Mouse (Mus musculus): ENCODE results near the gene Cep170b. TPM values are rescaled to one million over a fixed set of nuclear protein-coding genes. Genes with fewer than 3 reads are reported as not detected.
A peak's percentile ranks its signal among the peaks of the same experiment; 100 is the strongest.

Cep170b gene
- polyA plus RNA-seq, 1 experiment from 2014 or later: 15.2 TPM

- ATAC-seq (replicated peaks; ENCODE audit: low FRiP score): 0 out of 2 replicates have a peak, but pooled peaks have one; percentile 11
- 76% methylated on average over 8 of the region's 8 CpGs for WGBS
- H3K9me3 ChIP-seq (ENCODE audit: control insufficient read depth, low read length): no peaks in the 10 kb centered on the region
These were observed 27.3 kb downstream of the Cep170b start for GRCm38 (mm10) chr12:112747606-112747970.

GRCm38 (mm10) chr12:112750976-112751375 lies 30.7 kb downstream of the Cep170b start:
- H3K4me3 ChIP-seq (ENCODE audit: low read depth, low read length): no peak overlapping the region
- ATAC-seq (replicated peaks; ENCODE audit: low FRiP score): no peak
- H3K4me1 ChIP-seq (replicated peaks; ENCODE audit: control insufficient read depth, insufficient read depth, low read length): peaks cover 2% of the 10 kb centered on the region; the same call in 1 of the 2 replicates
- 91% methylated on average over 12 of the region's 12 CpGs for WGBS
- H3K9me3 ChIP-seq (ENCODE audit: control insufficient read depth, low read length): no peaks in the 10 kb centered on the region
- no peak overlapping the region for H3K4me2 ChIP-seq (ENCODE audit: low read depth, low read length, severe bottlenecking)
- H3K36me3 ChIP-seq (ENCODE audit: control insufficient read depth, insufficient read depth, low read length): no peaks in the 10 kb centered on the region
- DNase-seq (ENCODE audit: low spot score): no peak
- H3K27ac ChIP-seq (ENCODE audit: low read depth, low read length): no peak overlapping the region
- no peak overlapping the region for H3K9ac ChIP-seq (ENCODE audit: low read length)
- H3K27me3 ChIP-seq (ENCODE audit: control insufficient read depth, insufficient read depth, low read length): no peaks in the 10 kb centered on the region

More at GRCm38 (mm10) chr12:112747606-112747970, 27.3 kb downstream of the Cep170b start:
- H3K27ac ChIP-seq (ENCODE audit: low read depth, low read length): peak overlapping the region; percentile 42; the same call in 1 of the 2 replicates
- peaks cover 2% of the 10 kb centered on the region; the same call in 1 of the 2 replicates for H3K4me1 ChIP-seq (replicated peaks; ENCODE audit: control insufficient read depth, insufficient read depth, low read length)
- no peak overlapping the region for H3K4me2 ChIP-seq (ENCODE audit: low read depth, low read length, severe bottlenecking)
- 0 out of 2 replicates have a peak overlapping the region, but pooled peaks have one; percentile 2 for H3K9ac ChIP-seq (ENCODE audit: low read length)
- no peak for DNase-seq (ENCODE audit: low spot score)
- no peaks in the 10 kb centered on the region for H3K27me3 ChIP-seq (ENCODE audit: control insufficient read depth, insufficient read depth, low read length)
- H3K36me3 ChIP-seq (ENCODE audit: control insufficient read depth, insufficient read depth, low read length): no peaks in the 10 kb centered on the region
- no peak overlapping the region for H3K4me3 ChIP-seq (ENCODE audit: low read depth, low read length)

- DNase-seq (ENCODE audit: low spot score): no peak
- Histone ChIP-seq H3K4me1 (replicated peaks; ENCODE audit: control insufficient read depth, insufficient read depth, low read length) (no peaks in the 10 kb centered on the region), H3K4me3 (ENCODE audit: low read depth, low read length) (no peak overlapping the region), H3K27ac (ENCODE audit: low read depth, low read length) (no peak overlapping the region), H3K9ac (ENCODE audit: low read length) (no peak overlapping the region), H3K4me2 (ENCODE audit: low read depth, low read length, severe bottlenecking) (no peak overlapping the region), H3K9me3 (ENCODE audit: control insufficient read depth, low read length) (no peaks in the 10 kb centered on the region), H3K27me3 (ENCODE audit: control insufficient read depth, insufficient read depth, low read length) (no peaks in the 10 kb centered on the region), H3K36me3 (ENCODE audit: control insufficient read depth, insufficient read depth, low read length) (no peaks in the 10 kb centered on the region)
- 61% methylated on average over 2 of the region's 2 CpGs for WGBS
- ATAC-seq (replicated peaks; ENCODE audit: low FRiP score): no peak
These were observed 32.1 kb downstream of the Cep170b start for GRCm38 (mm10) chr12:112752399-112752798.

- no peak overlapping the region for H3K9ac ChIP-seq (ENCODE audit: low read length)
- H3K4me1 ChIP-seq (replicated peaks; ENCODE audit: control insufficient read depth, insufficient read depth, low read length): no peaks in the 10 kb centered on the region
- H3K27ac ChIP-seq (ENCODE audit: low read depth, low read length): no peak overlapping the region
- no peak overlapping the region for H3K4me2 ChIP-seq (ENCODE audit: low read depth, low read length, severe bottlenecking)
- no peaks in the 10 kb centered on the region for H3K9me3 ChIP-seq (ENCODE audit: control insufficient read depth, low read length)
- H3K36me3 ChIP-seq (ENCODE audit: control insufficient read depth, insufficient read depth, low read length): no peaks in the 10 kb centered on the region
- H3K4me3 ChIP-seq (ENCODE audit: low read depth, low read length): no peak overlapping the region
- 78% methylated on average over 4 of the region's 4 CpGs for WGBS
- DNase-seq (ENCODE audit: low spot score): no peak
- ATAC-seq (replicated peaks; ENCODE audit: low FRiP score): no peak
- H3K27me3 ChIP-seq (ENCODE audit: control insufficient read depth, insufficient read depth, low read length): no peaks in the 10 kb centered on the region
These were observed 35.6 kb downstream of the Cep170b start for GRCm38 (mm10) chr12:112755900-112756299.

- Histone ChIP-seq H3K9ac (ENCODE audit: low read length) (no peak overlapping the region), H3K36me3 (ENCODE audit: control insufficient read depth, insufficient read depth, low read length) (no peaks in the 10 kb centered on the region), H3K4me2 (ENCODE audit: low read depth, low read length, severe bottlenecking) (no peak overlapping the region), H3K27me3 (ENCODE audit: control insufficient read depth, insufficient read depth, low read length) (no peaks in the 10 kb centered on the region), H3K4me3 (ENCODE audit: low read depth, low read length) (no peak overlapping the region), H3K4me1 (replicated peaks; ENCODE audit: control insufficient read depth, insufficient read depth, low read length) (no peaks in the 10 kb centered on the region), H3K9me3 (ENCODE audit: control insufficient read depth, low read length) (no peaks in the 10 kb centered on the region), H3K27ac (ENCODE audit: low read depth, low read length) (no peak overlapping the region)
- no peak for DNase-seq (ENCODE audit: low spot score)
- WGBS: 87% methylated on average over 5 of the region's 5 CpGs
- no peak for ATAC-seq (replicated peaks; ENCODE audit: low FRiP score)
These were observed 37.6 kb downstream of the Cep170b start for GRCm38 (mm10) chr12:112757896-112758295.

- H3K27ac ChIP-seq (ENCODE audit: low read depth, low read length): no peak overlapping the region
- no peak overlapping the region for H3K4me2 ChIP-seq (ENCODE audit: low read depth, low read length, severe bottlenecking)
- H3K9me3 ChIP-seq (ENCODE audit: control insufficient read depth, low read length): no peaks in the 10 kb centered on the region
- DNase-seq (ENCODE audit: low spot score) (peak; percentile 38), ATAC-seq (replicated peaks; ENCODE audit: low FRiP score) (no peak)
- H3K36me3 ChIP-seq (ENCODE audit: control insufficient read depth, insufficient read depth, low read length): no peaks in the 10 kb centered on the region
- whole genome bisulfite sequencing: 83% methylated on average over 3 of the region's 3 CpGs
- H3K4me3 ChIP-seq (ENCODE audit: low read depth, low read length): no peak overlapping the region
- H3K9ac ChIP-seq (ENCODE audit: low read length): no peak overlapping the region
- H3K27me3 ChIP-seq (ENCODE audit: control insufficient read depth, insufficient read depth, low read length): no peaks in the 10 kb centered on the region
- H3K4me1 ChIP-seq (replicated peaks; ENCODE audit: control insufficient read depth, insufficient read depth, low read length): no peaks in the 10 kb centered on the region
These were observed 39.2 kb downstream of the Cep170b start for GRCm38 (mm10) chr12:112759471-112759870.

- no peak within 1 kb of the TSS for H3K27ac ChIP-seq (ENCODE audit: low read depth, low read length)
- H3K36me3 ChIP-seq (ENCODE audit: control insufficient read depth, insufficient read depth, low read length): no peaks in the 10 kb centered on the region
- ATAC-seq (replicated peaks; ENCODE audit: low FRiP score): no peak
These were observed 40.1 kb downstream of the Cep170b start, which contains the start of gene Pld4 for GRCm38 (mm10) chr12:112760154-112760926. Gene Pld4, plus strand, starts transcription at chr12:112760655.

GRCm38 (mm10) chr12:112761411-112761810 lies 41.2 kb downstream of the Cep170b start:
- Histone ChIP-seq H3K27ac (ENCODE audit: low read depth, low read length) (no peak overlapping the region), H3K4me2 (ENCODE audit: low read depth, low read length, severe bottlenecking) (no peak overlapping the region), H3K27me3 (ENCODE audit: control insufficient read depth, insufficient read depth, low read length) (no peaks in the 10 kb centered on the region), H3K4me1 (replicated peaks; ENCODE audit: control insufficient read depth, insufficient read depth, low read length) (no peaks in the 10 kb centered on the region), H3K4me3 (ENCODE audit: low read depth, low read length) (no peak overlapping the region), H3K9ac (ENCODE audit: low read length) (no peak overlapping the region), H3K36me3 (ENCODE audit: control insufficient read depth, insufficient read depth, low read length) (no peaks in the 10 kb centered on the region), H3K9me3 (ENCODE audit: control insufficient read depth, low read length) (no peaks in the 10 kb centered on the region)
- 87% methylated on average over 4 of the region's 4 CpGs for WGBS
- ATAC-seq (replicated peaks; ENCODE audit: low FRiP score) (no peak), DNase-seq (ENCODE audit: low spot score) (peak; percentile 32)

More at GRCm38 (mm10) chr12:112760154-112760926, 40.1 kb downstream of the Cep170b start, which contains the start of gene Pld4:
- WGBS: 48% methylated on average over 4 of the region's 4 CpGs
- H3K4me2 ChIP-seq (ENCODE audit: low read depth, low read length, severe bottlenecking): no peak within 1 kb of the TSS
- DNase-seq (ENCODE audit: low spot score): no peak
- no peaks in the 10 kb centered on the region for H3K27me3 ChIP-seq (ENCODE audit: control insufficient read depth, insufficient read depth, low read length)
- H3K4me1 ChIP-seq (replicated peaks; ENCODE audit: control insufficient read depth, insufficient read depth, low read length): no peaks in the 10 kb centered on the region
- H3K9ac ChIP-seq (ENCODE audit: low read length): no peak within 1 kb of the TSS
- no peak within 1 kb of the TSS for H3K4me3 ChIP-seq (ENCODE audit: low read depth, low read length)
- H3K9me3 ChIP-seq (ENCODE audit: control insufficient read depth, low read length): no peaks in the 10 kb centered on the region

- Histone ChIP-seq H3K4me1 (replicated peaks; ENCODE audit: control insufficient read depth, insufficient read depth, low read length) (no peaks in the 10 kb centered on the region), H3K36me3 (ENCODE audit: control insufficient read depth, insufficient read depth, low read length) (no peaks in the 10 kb centered on the region), H3K27ac (ENCODE audit: low read depth, low read length) (no peak overlapping the region), H3K9me3 (ENCODE audit: control insufficient read depth, low read length) (no peaks in the 10 kb centered on the region), H3K27me3 (ENCODE audit: control insufficient read depth, insufficient read depth, low read length) (no peaks in the 10 kb centered on the region), H3K4me3 (ENCODE audit: low read depth, low read length) (no peak overlapping the region), H3K9ac (ENCODE audit: low read length) (no peak overlapping the region; the same call in 1 of the 2 replicates), H3K4me2 (ENCODE audit: low read depth, low read length, severe bottlenecking) (no peak overlapping the region)
- DNase-seq (ENCODE audit: low spot score): no peak
- WGBS: 98% methylated on average over 3 of the region's 3 CpGs
- no peak for ATAC-seq (replicated peaks; ENCODE audit: low FRiP score)
These were observed 41.8 kb downstream of the Cep170b start for GRCm38 (mm10) chr12:112762018-112762417.
